Mouse (Mus musculus) E14TG2a.4 (cell line): ENCODE measurements around the gene Pde1a.

Experiments used
- CTCF ChIP-seq: conservative IDR thresholded peaks from 2 replicates; pipeline ENCODE4 v1.5.1; 2014; ENCODE audit warnings: low read length
- NANOG ChIP-seq: IDR thresholded peaks from 2 replicates; pipeline ENCODE4 v1.6.1; 2014; ENCODE audit warnings: borderline replicate concordance, low read length, mixed read lengths

GRCm38 (mm10) chr2:79793186-79793585, 336.1 kb downstream of the Pde1a start:
- TF ChIP-seq NANOG (no peak), CTCF (no peak)
